Mouse (Mus musculus): Measurements from ENCODE around the gene Got2. TPM values are rescaled to one million over a fixed set of nuclear protein-coding genes. Genes with fewer than 3 reads are reported as not detected.

Got2 gene
- polyA plus RNA-seq, 1 experiment from 2014 or later = 186 TPM

Other genes with a start within 250 kb of the Got2 start
- 224 and 229 TPM in 2 replicates for gene Ndrg4, start 211.6 kb downstream of the Got2 start, polyA plus RNA-seq (2015; fragmentation: Nextera tagmentation; extraction: Ambion mirVana)
- gene Setd6, start 172.7 kb downstream of the Got2 start, polyA plus RNA-seq (2015; fragmentation: Nextera tagmentation; extraction: Ambion mirVana) = 23.6 and 23.7 TPM in 2 replicates
- gene Cnot1, start 81.1 kb downstream of the Got2 start, polyA plus RNA-seq (2015; fragmentation: Nextera tagmentation; extraction: Ambion mirVana) = 41.0 and 46.4 TPM in 2 replicates
- 258 and 278 TPM in 2 replicates for gene Sap18b, start 63.2 kb downstream of the Got2 start, polyA plus RNA-seq (2015; fragmentation: Nextera tagmentation; extraction: Ambion mirVana)
- gene Slc38a7, start 35.0 kb downstream of the Got2 start, polyA plus RNA-seq (2015; fragmentation: Nextera tagmentation; extraction: Ambion mirVana) = 20.8 and 24.6 TPM in 2 replicates